Mouse (Mus musculus): ENCODE results near the gene Dgcr6.

The Dgcr6 gene

GRCm38 (mm10) chr16:18119031-18119730 lies 66.5 kb downstream of the Dgcr6 start:
- in situ Hi-C loops (cut with MboI, MseI) = no loop called here
